Mouse (Mus musculus) c-Kit-negative CD71-positive TER-119-positive erythroid progenitor cells, embryonic 14.5 days (primary cell): ENCODE measurements at regions not wholly inside any gene's neighbourhood (a gene's known extent, or its start where the extent isn't known, plus 50 kb on each side); places are given as distances from the start of the nearest gene placed in this dataset.

Source experiments
- DNase-seq: peaks from one replicate; pipeline ENCODE4 v3.0.0-alpha.2; 2013; ENCODE audit warnings: low read depth, low spot score

- no peak for DNase-seq
Measured at GRCm38 (mm10) chr4:131097421-131097820, 153.2 kb downstream of the Matn1 start.

GRCm38 (mm10) chr4:131100093-131100795, 156.1 kb downstream of the Matn1 start:
- DNase-seq: no peak

- no peak for DNase-seq
Measured at GRCm38 (mm10) chr4:131100796-131101156, 156.6 kb downstream of the Matn1 start.

GRCm38 (mm10) chr4:131102163-131102562, 158.0 kb downstream of the Matn1 start:
- DNase-seq: no peak

- no peak for DNase-seq
Measured at GRCm38 (mm10) chr4:131107127-131107857, 163.1 kb downstream of the Matn1 start.

GRCm38 (mm10) chr4:131112536-131112935, 168.4 kb downstream of the Matn1 start:
- DNase-seq: no peak

- DNase-seq: no peak
Measured at GRCm38 (mm10) chr4:131113727-131114303, 169.6 kb downstream of the Matn1 start.

GRCm38 (mm10) chr4:131115247-131115646, 171.1 kb downstream of the Matn1 start:
- DNase-seq: no peak

GRCm38 (mm10) chr4:131118586-131118985, 174.4 kb downstream of the Matn1 start:
- DNase-seq: no peak

GRCm38 (mm10) chr4:131119621-131120020, 175.4 kb downstream of the Matn1 start:
- DNase-seq: no peak

GRCm38 (mm10) chr4:131120680-131121079, 176.5 kb downstream of the Matn1 start:
- DNase-seq: no peak

GRCm38 (mm10) chr4:131125975-131126374, 181.8 kb downstream of the Matn1 start:
- DNase-seq: no peak

GRCm38 (mm10) chr4:131126901-131127300, 182.7 kb downstream of the Matn1 start:
- no peak for DNase-seq

GRCm38 (mm10) chr4:131128646-131129045, 184.5 kb downstream of the Matn1 start:
- no peak for DNase-seq

GRCm38 (mm10) chr4:131132201-131132600, 188.0 kb downstream of the Matn1 start:
- no peak for DNase-seq

- no peak for DNase-seq
Measured at GRCm38 (mm10) chr4:131132781-131133180, 188.6 kb downstream of the Matn1 start.

- DNase-seq: no peak
Measured at GRCm38 (mm10) chr4:131135841-131136240, 191.7 kb downstream of the Matn1 start.

- no peak for DNase-seq
Measured at GRCm38 (mm10) chr4:131138891-131139290, 194.7 kb downstream of the Matn1 start.

- no peak for DNase-seq
Measured at GRCm38 (mm10) chr4:131141890-131142465, 197.8 kb downstream of the Matn1 start.

GRCm38 (mm10) chr4:131145507-131145906, 201.3 kb downstream of the Matn1 start:
- no peak for DNase-seq

GRCm38 (mm10) chr4:131148042-131148747, 204.0 kb downstream of the Matn1 start:
- DNase-seq: no peak

- no peak for DNase-seq
Measured at GRCm38 (mm10) chr4:131149466-131149865, 205.3 kb downstream of the Matn1 start.
